Mouse (Mus musculus) lung, embryonic 14.5 days (tissue): ENCODE results near the gene Efl1. TPM values are rescaled to one million over a fixed set of nuclear protein-coding genes. Genes with fewer than 3 reads are reported as not detected.
A peak's percentile ranks its signal among the peaks of the same experiment; 100 is the strongest.

Experiments used
- ATAC-seq: fragments of 200-750 bp; cut with Nextera tagmentation; 2 replicates; pipeline ENCODE4 v1.8.0; 2017; ENCODE audit warnings: mild to moderate bottlenecking, moderate TSS enrichment, moderate library complexity; ENCODE audit not compliant: insufficient read depth
- DNase-seq: peaks from one replicate; pipeline ENCODE4 v3.0.0-alpha.2; 2015
- H3K27ac ChIP-seq: fragments of 300-500 bp; sonication (generic); 2 replicates; pipeline ENCODE4 v1.5.1; 2014; ENCODE audit warnings: low read depth, mild to moderate bottlenecking, moderate library complexity
- H3K27me3 ChIP-seq: fragments of 300-500 bp; sonication (generic); 2 replicates; pipeline ENCODE4 v1.6.1; 2014; ENCODE audit warnings: low read length, control low read depth; ENCODE audit not compliant: insufficient read depth
- H3K36me3 ChIP-seq: fragments of 300-500 bp; sonication (generic); 2 replicates; pipeline ENCODE4 v1.6.1; 2014; ENCODE audit warnings: control low read depth; ENCODE audit not compliant: insufficient read depth
- H3K4me1 ChIP-seq: fragments of 300-500 bp; sonication (generic); 2 replicates; pipeline ENCODE4 v1.6.1; 2014; ENCODE audit warnings: antibody characterized with exemption, control low read depth; ENCODE audit not compliant: insufficient read depth
- H3K4me2 ChIP-seq: fragments of 300-500 bp; sonication (generic); 2 replicates; pipeline ENCODE4 v1.6.1; 2014; ENCODE audit warnings: mild to moderate bottlenecking
- H3K4me3 ChIP-seq: fragments of 300-500 bp; sonication (generic); 2 replicates; pipeline ENCODE4 v1.5.1; 2014; ENCODE audit warnings: low read depth, low read length
- H3K9ac ChIP-seq: fragments of 300-500 bp; sonication (generic); 2 replicates; pipeline ENCODE4 v1.6.1; 2014
- H3K9me3 ChIP-seq: fragments of 300-500 bp; sonication (generic); 2 replicates; pipeline ENCODE4 v1.6.1; 2016; ENCODE audit warnings: low read depth, low read length, control low read depth
- CTCF ChIP-seq: IDR thresholded peaks from 2 replicates; pipeline ENCODE4 v1.5.1; 2016; ENCODE audit warnings: antibody characterized with exemption, low read depth
- WGBS: fragments of 180-500 bp; shearing (Covaris S2); extraction: QIAGEN DNeasy Blood & Tissue Kit; methylation state at CpG from one replicate; pipeline ENCODE4 v1.1.7; 2014; 5-methylcytosine and 5-hydroxymethylcytosine counted together
- polyA plus RNA-seq: library from polyadenylated mRNA; unstranded; fragments of >200 nt; fragmentation: Nextera tagmentation; extraction: Ambion mirVana; gene quantifications from 2 replicates; pipeline ENCODE4 v1.2.1, GENCODE M21; 2014

Gene Efl1
- polyA plus RNA-seq, 1 experiment from 2014 or later: 30.1 TPM

DNA sequence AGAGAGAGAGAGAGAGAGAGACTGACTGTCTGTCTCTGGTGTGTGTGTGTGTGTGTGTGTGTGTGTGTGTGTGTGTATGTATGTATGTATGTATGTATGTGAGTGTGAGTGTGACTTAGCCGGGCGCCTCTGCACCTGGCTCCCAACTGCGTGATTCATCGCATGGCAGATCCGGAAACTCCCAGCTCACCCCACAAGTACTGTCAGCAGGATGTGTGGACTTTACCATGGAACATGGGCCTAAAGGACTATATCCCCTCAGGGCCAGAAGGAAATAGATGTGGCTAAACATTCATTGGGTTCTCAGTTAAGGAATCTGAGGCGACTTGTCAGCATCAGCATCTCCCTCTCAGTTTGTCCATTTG lies 649 bp downstream of the Efl1 start:
- H3K27ac ChIP-seq: no peak overlapping the region
- H3K4me3 ChIP-seq: peak overlapping the region; percentile 72
- TF ChIP-seq CTCF: no peak
- peak overlapping the region; percentile 57 for H3K4me2 ChIP-seq
- WGBS: 16% methylated on average over 6 of the region's 6 CpGs
- peak overlapping the region; percentile 60 for H3K9ac ChIP-seq
- H3K36me3 ChIP-seq: peaks cover 6% of the 10 kb centered on the region; the same call in 1 of the 2 replicates
- DNase-seq (peak; percentile 16), ATAC-seq (peak; percentile 22; the same call in 1 of the 2 replicates)
- no peaks in the 10 kb centered on the region for H3K9me3 ChIP-seq
- H3K4me1 ChIP-seq: no peaks in the 10 kb centered on the region
- H3K27me3 ChIP-seq: no peaks in the 10 kb centered on the region

DNA sequence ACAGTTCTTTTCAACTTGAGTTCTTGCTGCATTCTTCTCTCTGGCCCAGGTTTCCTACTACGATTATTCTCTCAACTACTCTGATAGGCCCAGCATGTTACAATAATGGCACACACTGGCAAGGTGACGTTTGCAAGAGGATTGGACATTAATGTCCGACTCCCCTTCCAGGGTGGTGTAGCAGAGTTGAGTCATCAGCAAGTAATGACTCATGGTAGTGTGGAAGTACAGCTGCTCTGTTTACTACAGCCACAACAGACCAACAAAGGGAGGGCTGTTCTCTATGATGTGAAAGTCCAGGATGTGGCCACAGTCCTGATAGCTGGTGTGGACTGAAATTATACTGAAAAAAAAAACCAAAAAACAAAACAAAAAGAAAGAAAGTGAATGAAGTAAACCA lies 16.2 kb downstream of the Efl1 start:
- H3K4me2 ChIP-seq: no peak overlapping the region
- H3K36me3 ChIP-seq: peaks cover 25% of the 10 kb centered on the region; the same call in 1 of the 2 replicates
- H3K9me3 ChIP-seq: no peaks in the 10 kb centered on the region
- TF ChIP-seq CTCF: no peak
- ATAC-seq: no peak
- no peak overlapping the region for H3K9ac ChIP-seq
- 80% methylated on average over 3 of the region's 3 CpGs for WGBS
- no peaks in the 10 kb centered on the region; the same call in 1 of the 2 replicates for H3K4me1 ChIP-seq
- no peaks in the 10 kb centered on the region for H3K27me3 ChIP-seq
- H3K4me3 ChIP-seq: no peak overlapping the region
- no peak overlapping the region for H3K27ac ChIP-seq
- DNase-seq: no peak

DNA sequence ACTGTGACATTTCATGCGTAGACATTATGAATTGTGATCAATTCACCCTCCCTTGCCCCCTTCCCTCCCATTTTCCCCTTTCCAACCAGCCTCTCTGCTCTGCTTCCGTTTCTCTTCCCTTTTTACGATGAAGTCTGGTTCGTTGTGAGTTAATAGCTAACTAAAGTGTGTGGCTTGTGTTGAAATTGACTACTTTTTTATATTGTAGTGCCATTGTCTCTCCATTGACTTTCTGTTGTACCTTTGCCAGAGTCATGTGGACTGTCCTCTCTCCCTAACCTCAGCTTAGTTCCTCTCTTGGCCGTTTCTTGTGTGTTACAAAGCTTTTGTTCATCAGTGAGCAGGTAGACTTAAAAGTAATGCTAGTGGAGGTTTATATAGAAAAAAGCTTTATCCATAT lies 27.6 kb downstream of the Efl1 start:
- H3K36me3 ChIP-seq: peaks cover 36% of the 10 kb centered on the region; the same call in 1 of the 2 replicates
- no peak overlapping the region for H3K27ac ChIP-seq
- ATAC-seq (no peak), DNase-seq (no peak)
- H3K9ac ChIP-seq: no peak overlapping the region
- H3K9me3 ChIP-seq: no peaks in the 10 kb centered on the region
- H3K4me1 ChIP-seq: no peaks in the 10 kb centered on the region
- no peak overlapping the region for H3K4me3 ChIP-seq
- no peaks in the 10 kb centered on the region for H3K27me3 ChIP-seq
- H3K4me2 ChIP-seq: no peak overlapping the region
- no peak for TF ChIP-seq CTCF
- WGBS: 69% methylated on average over 5 of the region's 5 CpGs

DNA sequence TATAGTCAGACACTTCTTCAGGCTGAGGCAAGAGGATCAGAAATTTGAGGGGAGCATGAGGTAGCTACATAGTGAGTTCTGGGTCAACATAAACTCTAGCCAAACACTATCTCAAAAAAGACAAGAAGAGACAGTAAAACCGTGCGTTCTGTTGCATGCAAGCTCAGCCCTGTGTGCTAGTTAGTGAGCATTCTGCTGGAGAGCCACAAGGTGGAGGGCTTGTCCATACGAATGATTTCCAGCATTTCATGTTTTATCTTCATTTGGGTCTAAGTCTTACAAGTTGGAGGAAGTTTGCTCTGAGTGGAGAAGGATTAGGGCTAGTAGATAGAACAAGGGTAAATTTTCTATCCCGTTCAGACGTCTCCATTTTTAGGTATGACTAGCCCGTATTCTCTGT lies 28.4 kb downstream of the Efl1 start:
- no peak overlapping the region for H3K4me2 ChIP-seq
- DNase-seq (peak; percentile 52), ATAC-seq (no peak)
- TF ChIP-seq CTCF: peak; percentile 65
- H3K9me3 ChIP-seq: no peaks in the 10 kb centered on the region
- H3K9ac ChIP-seq: no peak overlapping the region
- no peaks in the 10 kb centered on the region for H3K4me1 ChIP-seq
- no peaks in the 10 kb centered on the region for H3K27me3 ChIP-seq
- H3K36me3 ChIP-seq: peaks cover 37% of the 10 kb centered on the region; the same call in 1 of the 2 replicates
- no peak overlapping the region for H3K4me3 ChIP-seq
- H3K27ac ChIP-seq: no peak overlapping the region
- 77% methylated on average over 6 of the region's 6 CpGs for whole genome bisulfite sequencing

DNA sequence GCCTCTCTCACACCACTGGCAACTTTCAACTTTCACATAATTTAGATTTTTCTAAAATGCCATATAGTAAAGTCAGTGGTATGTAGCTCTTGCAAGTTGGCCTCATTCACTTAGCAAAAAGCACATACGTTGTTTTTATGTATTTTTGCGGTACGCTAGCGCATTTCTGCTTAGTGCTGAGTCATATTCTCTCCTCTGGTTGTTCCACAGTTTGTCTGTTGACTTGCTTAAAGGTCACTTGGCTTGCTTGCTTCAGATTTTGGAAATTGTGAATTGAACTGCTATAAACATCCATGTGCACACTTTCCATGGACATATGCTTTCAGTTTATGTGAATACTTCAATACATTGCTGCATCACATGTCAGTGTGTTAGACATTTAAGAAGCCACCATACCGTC lies 31.5 kb downstream of the Efl1 start:
- ATAC-seq (no peak), DNase-seq (peak; percentile 40)
- no peak overlapping the region for H3K4me2 ChIP-seq
- H3K4me1 ChIP-seq: no peaks in the 10 kb centered on the region
- H3K27me3 ChIP-seq: no peaks in the 10 kb centered on the region
- no peak overlapping the region for H3K9ac ChIP-seq
- peaks cover 25% of the 10 kb centered on the region for H3K36me3 ChIP-seq
- no peak for TF ChIP-seq CTCF
- WGBS: 79% methylated on average over 5 of the region's 5 CpGs
- no peak overlapping the region for H3K4me3 ChIP-seq
- H3K9me3 ChIP-seq: no peaks in the 10 kb centered on the region
- H3K27ac ChIP-seq: no peak overlapping the region

DNA sequence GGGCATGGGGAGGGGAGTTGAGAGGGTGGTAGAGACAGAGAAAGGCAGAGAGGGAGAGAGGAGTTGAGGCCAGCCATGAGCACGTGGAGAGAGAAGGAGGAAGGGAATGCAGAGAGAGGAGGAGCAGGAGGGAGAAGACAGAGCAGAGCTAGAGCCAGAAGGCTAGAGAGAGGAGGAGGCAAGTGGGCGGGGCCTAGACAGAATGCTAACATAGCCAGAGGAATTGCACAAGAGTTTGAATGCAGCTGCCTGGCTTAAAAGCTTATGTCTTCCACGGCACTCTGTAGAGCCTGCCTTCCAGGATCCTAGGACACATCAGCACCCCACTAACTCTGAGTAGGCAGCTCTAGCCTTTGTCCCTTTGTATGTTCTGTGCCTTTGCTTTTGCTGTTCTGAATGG lies 40.3 kb downstream of the Efl1 start:
- Histone ChIP-seq H3K9ac (no peak overlapping the region), H3K4me1 (peaks cover 3% of the 10 kb centered on the region), H3K27me3 (no peaks in the 10 kb centered on the region), H3K9me3 (no peaks in the 10 kb centered on the region), H3K27ac (no peak overlapping the region), H3K4me3 (no peak overlapping the region), H3K4me2 (no peak overlapping the region), H3K36me3 (peaks cover 35% of the 10 kb centered on the region)
- 32% methylated on average over 3 of the region's 3 CpGs for WGBS
- TF ChIP-seq CTCF: no peak
- ATAC-seq: peak; percentile 94
- peak; percentile 91 for DNase-seq

DNA sequence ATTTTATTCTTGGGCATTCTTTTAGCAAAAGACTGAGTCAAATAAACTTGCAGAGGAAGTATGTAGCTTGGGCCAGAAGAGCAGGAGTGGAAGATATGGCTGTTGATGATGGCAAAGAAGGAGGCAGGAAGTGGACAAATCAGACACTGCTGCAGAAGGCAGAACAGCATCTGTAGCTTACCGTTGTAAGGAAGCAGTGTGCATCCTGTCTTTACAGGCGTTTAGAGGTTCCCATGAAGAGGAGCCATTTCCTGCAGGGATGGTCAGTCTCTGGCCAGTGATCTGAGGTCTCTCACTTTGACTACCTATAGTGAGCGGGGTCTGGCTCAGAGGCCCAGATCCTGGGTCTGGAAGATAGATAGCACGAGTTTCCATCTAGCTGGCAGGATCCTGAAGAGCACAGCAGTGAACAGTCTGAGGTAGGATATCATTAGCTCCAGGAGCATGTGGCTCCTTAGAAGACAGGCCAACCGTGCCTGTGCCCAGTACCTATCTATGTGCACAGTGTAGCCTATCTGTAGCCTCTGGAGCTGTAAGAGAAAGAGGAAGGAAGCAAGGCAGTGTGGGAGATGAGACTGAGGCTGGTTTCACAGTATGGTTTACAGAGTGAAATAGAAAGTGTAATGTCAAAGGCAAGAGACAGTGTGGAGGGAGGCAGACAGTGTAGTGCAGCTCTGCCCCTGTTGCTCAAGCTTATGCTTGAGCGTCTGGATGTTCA lies 42.8 kb downstream of the Efl1 start:
- no peaks in the 10 kb centered on the region for H3K27me3 ChIP-seq
- WGBS: 77% methylated on average over 6 of the region's 6 CpGs
- DNase-seq (no peak), ATAC-seq (no peak)
- H3K9ac ChIP-seq: no peak overlapping the region
- no peak overlapping the region for H3K4me3 ChIP-seq
- H3K4me1 ChIP-seq: peaks cover 3% of the 10 kb centered on the region
- no peak overlapping the region for H3K27ac ChIP-seq
- H3K36me3 ChIP-seq: peaks cover 31% of the 10 kb centered on the region
- H3K4me2 ChIP-seq: no peak overlapping the region
- no peaks in the 10 kb centered on the region for H3K9me3 ChIP-seq
- TF ChIP-seq CTCF: no peak
